Mouse (Mus musculus) embryonic facial prominence, embryonic 12.5 days (tissue): Measurements from ENCODE around the gene Msi2. TPM values are rescaled to one million over a fixed set of nuclear protein-coding genes. Genes with fewer than 3 reads are reported as not detected.
A peak's percentile ranks its signal among the peaks of the same experiment; 100 is the strongest.

Experiments used
- ATAC-seq: fragments of 200-750 bp; cut with Nextera tagmentation; 2 replicates; pipeline ENCODE4 v1.8.0; 2017; ENCODE audit not compliant: insufficient number of reproducible peaks, insufficient read depth, low FRiP score, low TSS enrichment
- H3K27ac ChIP-seq: fragments of 300-500 bp; sonication (generic); 2 replicates; pipeline ENCODE4 v1.5.1; 2016; ENCODE audit warnings: mild to moderate bottlenecking
- H3K27me3 ChIP-seq: fragments of 300-500 bp; sonication (generic); 2 replicates; pipeline ENCODE4 v1.6.1; 2016; ENCODE audit warnings: mild to moderate bottlenecking, moderate library complexity
- H3K36me3 ChIP-seq: fragments of 300-500 bp; sonication (generic); 2 replicates; pipeline ENCODE4 v1.6.1; 2016; ENCODE audit warnings: mild to moderate bottlenecking
- H3K4me1 ChIP-seq: fragments of 300-500 bp; sonication (generic); 2 replicates; pipeline ENCODE4 v1.6.1; 2016
- H3K4me2 ChIP-seq: fragments of 300-500 bp; sonication (generic); replicated peaks from 2 replicates; pipeline ENCODE4 v1.6.1; 2016; ENCODE audit warnings: mild to moderate bottlenecking, moderate library complexity
- H3K4me3 ChIP-seq: fragments of 300-500 bp; sonication (generic); 2 replicates; pipeline ENCODE4 v1.5.1; 2016; ENCODE audit warnings: mild to moderate bottlenecking
- H3K9ac ChIP-seq: fragments of 300-500 bp; sonication (generic); 2 replicates; pipeline ENCODE4 v1.6.1; 2016; ENCODE audit warnings: mild to moderate bottlenecking, moderate library complexity
- H3K9me3 ChIP-seq: fragments of 300-500 bp; sonication (generic); 2 replicates; pipeline ENCODE4 v1.6.1; 2016; ENCODE audit warnings: mild to moderate bottlenecking, moderate library complexity
- WGBS: fragments of 180-500 bp; shearing (Covaris S2); methylation state at CpG from one replicate; pipeline ENCODE4 v1.1.7; 2016; 5-methylcytosine and 5-hydroxymethylcytosine counted together
- polyA plus RNA-seq: library from polyadenylated mRNA; unstranded; fragments of >200 nt; fragmentation: Nextera tagmentation; extraction: Ambion mirVana; gene quantifications from 2 replicates; pipeline ENCODE4 v1.2.1, GENCODE M21; 2016

Msi2 gene
- polyA plus RNA-seq, 1 experiment from 2014 or later = 22.0 TPM

GRCm38 (mm10) chr11:88488941-88489724 lies 229.2 kb downstream of the Msi2 start:
- Histone ChIP-seq H3K36me3 (no peaks in the 10 kb centered on the region), H3K27ac (peak overlapping the region; percentile 14; the same call in 1 of the 2 replicates), H3K27me3 (no peaks in the 10 kb centered on the region), H3K9ac (no peak overlapping the region), H3K9me3 (no peaks in the 10 kb centered on the region), H3K4me2 (no peak overlapping the region), H3K4me3 (no peak overlapping the region), H3K4me1 (peaks cover 18% of the 10 kb centered on the region)
- 84% methylated on average over 17 of the region's 17 CpGs for WGBS
- ATAC-seq = no peak

GRCm38 (mm10) chr11:88488175-88488940 lies 230.0 kb downstream of the Msi2 start:
- H3K4me3 ChIP-seq = no peak overlapping the region
- H3K4me1 ChIP-seq = peaks cover 18% of the 10 kb centered on the region
- H3K27me3 ChIP-seq = no peaks in the 10 kb centered on the region
- no peak for ATAC-seq
- WGBS = 86% methylated on average over 13 of the region's 13 CpGs
- no peak overlapping the region for H3K9ac ChIP-seq
- H3K9me3 ChIP-seq = no peaks in the 10 kb centered on the region
- no peak overlapping the region for H3K27ac ChIP-seq
- no peaks in the 10 kb centered on the region for H3K36me3 ChIP-seq
- no peak overlapping the region for H3K4me2 ChIP-seq

- Histone ChIP-seq H3K36me3 (no peaks in the 10 kb centered on the region), H3K4me3 (no peak overlapping the region), H3K27me3 (no peaks in the 10 kb centered on the region), H3K9me3 (no peaks in the 10 kb centered on the region), H3K4me1 (peaks cover 36% of the 10 kb centered on the region), H3K9ac (no peak overlapping the region), H3K27ac (peak overlapping the region; percentile 41; the same call in 1 of the 2 replicates), H3K4me2 (no peak overlapping the region)
- WGBS = 94% methylated on average over 1 of the region's 1 CpGs
- ATAC-seq = no peak
Measured at GRCm38 (mm10) chr11:88485987-88486386, 232.3 kb downstream of the Msi2 start.

GRCm38 (mm10) chr11:88485088-88485487 lies 233.2 kb downstream of the Msi2 start:
- Histone ChIP-seq H3K27ac (no peak overlapping the region), H3K9me3 (no peaks in the 10 kb centered on the region), H3K4me3 (no peak overlapping the region), H3K36me3 (no peaks in the 10 kb centered on the region), H3K4me2 (no peak overlapping the region), H3K4me1 (peaks cover 40% of the 10 kb centered on the region), H3K27me3 (no peaks in the 10 kb centered on the region), H3K9ac (no peak overlapping the region)
- 50% methylated on average over 4 of the region's 4 CpGs for WGBS
- ATAC-seq = no peak

GRCm38 (mm10) chr11:88484047-88484446 lies 234.3 kb downstream of the Msi2 start:
- peaks cover 40% of the 10 kb centered on the region for H3K4me1 ChIP-seq
- no peaks in the 10 kb centered on the region for H3K36me3 ChIP-seq
- WGBS = 89% methylated on average over 3 of the region's 3 CpGs
- ATAC-seq = no peak
- H3K4me3 ChIP-seq = no peak overlapping the region
- no peaks in the 10 kb centered on the region for H3K27me3 ChIP-seq
- no peaks in the 10 kb centered on the region for H3K9me3 ChIP-seq
- H3K27ac ChIP-seq = no peak overlapping the region
- no peak overlapping the region for H3K9ac ChIP-seq
- H3K4me2 ChIP-seq = no peak overlapping the region

GRCm38 (mm10) chr11:88482636-88483035 lies 235.7 kb downstream of the Msi2 start:
- Histone ChIP-seq H3K4me1 (peaks cover 50% of the 10 kb centered on the region), H3K9me3 (no peaks in the 10 kb centered on the region), H3K36me3 (no peaks in the 10 kb centered on the region), H3K27ac (peak overlapping the region; percentile 73; the same call in 1 of the 2 replicates), H3K9ac (no peak overlapping the region), H3K4me3 (no peak overlapping the region), H3K4me2 (no peak overlapping the region), H3K27me3 (no peaks in the 10 kb centered on the region)
- 61% methylated on average over 11 of the region's 11 CpGs for WGBS
- ATAC-seq = no peak

GRCm38 (mm10) chr11:88482236-88482635 lies 236.1 kb downstream of the Msi2 start:
- Histone ChIP-seq H3K27me3 (no peaks in the 10 kb centered on the region), H3K27ac (peak overlapping the region; percentile 73), H3K4me2 (no peak overlapping the region), H3K9ac (no peak overlapping the region), H3K9me3 (no peaks in the 10 kb centered on the region), H3K4me3 (no peak overlapping the region), H3K4me1 (peaks cover 50% of the 10 kb centered on the region), H3K36me3 (no peaks in the 10 kb centered on the region; the same call in 1 of the 2 replicates)
- WGBS = 72% methylated on average over 6 of the region's 6 CpGs
- ATAC-seq = no peak

GRCm38 (mm10) chr11:88481602-88482161 lies 236.6 kb downstream of the Msi2 start:
- H3K9ac ChIP-seq = peak overlapping the region; percentile 15
- no peaks in the 10 kb centered on the region; the same call in 1 of the 2 replicates for H3K36me3 ChIP-seq
- H3K27me3 ChIP-seq = no peaks in the 10 kb centered on the region
- 61% methylated on average over 7 of the region's 7 CpGs for WGBS
- H3K4me2 ChIP-seq = no peak overlapping the region; the same call in 1 of the 2 replicates
- H3K9me3 ChIP-seq = no peaks in the 10 kb centered on the region
- peak overlapping the region; percentile 82 for H3K27ac ChIP-seq
- H3K4me1 ChIP-seq = peaks cover 50% of the 10 kb centered on the region
- 0 out of 2 replicates have a peak, but pooled peaks have one; percentile 10 for ATAC-seq
- H3K4me3 ChIP-seq = no peak overlapping the region

- Histone ChIP-seq H3K4me1 (peaks cover 50% of the 10 kb centered on the region), H3K9me3 (no peaks in the 10 kb centered on the region), H3K4me3 (no peak overlapping the region), H3K27ac (peak overlapping the region; percentile 82), H3K36me3 (no peaks in the 10 kb centered on the region; the same call in 1 of the 2 replicates), H3K9ac (peak overlapping the region; percentile 15), H3K4me2 (no peak overlapping the region; the same call in 1 of the 2 replicates), H3K27me3 (no peaks in the 10 kb centered on the region)
- 56% methylated on average over 9 of the region's 9 CpGs for WGBS
- peak; percentile 12; the same call in 1 of the 2 replicates for ATAC-seq
Measured at GRCm38 (mm10) chr11:88481092-88481601, 237.2 kb downstream of the Msi2 start.

GRCm38 (mm10) chr11:88479498-88479897 lies 238.8 kb downstream of the Msi2 start:
- Histone ChIP-seq H3K4me2 (no peak overlapping the region), H3K4me1 (peaks cover 36% of the 10 kb centered on the region), H3K36me3 (no peaks in the 10 kb centered on the region; the same call in 1 of the 2 replicates), H3K9ac (no peak overlapping the region), H3K4me3 (no peak overlapping the region), H3K27ac (no peak overlapping the region), H3K9me3 (no peaks in the 10 kb centered on the region), H3K27me3 (no peaks in the 10 kb centered on the region)
- no peak for ATAC-seq
- WGBS = 81% methylated on average over 5 of the region's 5 CpGs

GRCm38 (mm10) chr11:88474889-88475440 lies 243.3 kb downstream of the Msi2 start:
- Histone ChIP-seq H3K9me3 (no peaks in the 10 kb centered on the region), H3K4me2 (no peak overlapping the region), H3K27me3 (no peaks in the 10 kb centered on the region), H3K4me3 (no peak overlapping the region), H3K9ac (no peak overlapping the region), H3K36me3 (no peaks in the 10 kb centered on the region; the same call in 1 of the 2 replicates), H3K27ac (no peak overlapping the region), H3K4me1 (peaks cover 35% of the 10 kb centered on the region)
- WGBS = 71% methylated on average over 4 of the region's 4 CpGs
- ATAC-seq = no peak
